Mouse (Mus musculus) liver, embryonic 14.5 days (tissue): ENCODE measurements at regions not wholly inside any gene's neighbourhood (a gene's known extent, or its start where the extent isn't known, plus 50 kb on each side); places are given as distances from the start of the nearest gene placed in this dataset.

Experiments
- CTCF ChIP-seq: IDR thresholded peaks from 2 replicates; pipeline ENCODE4 v1.5.1; 2016; ENCODE audit warnings: antibody characterized with exemption, low read depth, control low read depth
- EP300 ChIP-seq: IDR thresholded peaks from 2 replicates; pipeline ENCODE4 v1.6.1; 2016; ENCODE audit warnings: antibody characterized with exemption, low read depth

- no peak for TF ChIP-seq CTCF
- TF ChIP-seq EP300, result no peak
These were observed 253.5 kb upstream of the Tnp1 start for GRCm38 (mm10) chr1:73269051-73269755.
